Mouse (Mus musculus) myocyte (in vitro differentiated cells): Measurements from ENCODE around the gene Dnajc14.

Experiments
- CEBPB ChIP-seq: IDR thresholded peaks from 2 replicates; pipeline ENCODE4 v1.6.1; 2011; ENCODE audit warnings: mild to moderate bottlenecking, moderate library complexity; ENCODE audit not compliant: poor library complexity, insufficient read depth, severe bottlenecking
- MAX ChIP-seq: IDR thresholded peaks from one replicate; pipeline ENCODE4 v1.6.1; 2011; ENCODE audit warnings: low read depth, mild to moderate bottlenecking, control low read depth
- MYOD1 ChIP-seq, 3 experiments: IDR thresholded peaks; one replicate each; pipeline ENCODE4 v1.6.1; 2011; ENCODE audit warnings: control low read depth in 2 of 3, low read depth in 2 of 3, mild to moderate bottlenecking in 2 of 3, moderate library complexity in 1 of 3; ENCODE audit not compliant: insufficient read length in 2 of 3, control insufficient read depth in 1 of 3
- MYOG ChIP-seq, 3 experiments: IDR thresholded peaks; one replicate each; pipeline ENCODE4 v1.6.1; 2011; ENCODE audit warnings: control low read depth in 2 of 3, low read depth in 2 of 3, mild to moderate bottlenecking in 2 of 3; ENCODE audit not compliant: insufficient read length in 2 of 3, control insufficient read depth in 1 of 3, insufficient read depth in 1 of 3
- POLR2A ChIP-seq: IDR thresholded peaks from one replicate; pipeline ENCODE4 v1.6.1; 2011; ENCODE audit warnings: low read depth, mild to moderate bottlenecking, control low read depth, moderate library complexity; ENCODE audit not compliant: insufficient read length
- POLR2AphosphoS2 ChIP-seq: IDR thresholded peaks from one replicate; pipeline ENCODE4 v1.6.1; 2011; ENCODE audit warnings: low read depth, control low read depth; ENCODE audit not compliant: insufficient read length
- REST ChIP-seq: IDR thresholded peaks from one replicate; pipeline ENCODE4 v1.6.1; 2011; ENCODE audit warnings: mild to moderate bottlenecking, control low read depth, moderate library complexity; ENCODE audit not compliant: insufficient read depth, insufficient read length
- TCF12 ChIP-seq: IDR thresholded peaks from one replicate; pipeline ENCODE4 v1.6.1; 2011; ENCODE audit warnings: mild to moderate bottlenecking, control low read depth; ENCODE audit not compliant: poor library complexity, insufficient read depth, severe bottlenecking
- USF1 ChIP-seq: IDR thresholded peaks from one replicate; pipeline ENCODE4 v1.6.1; 2011; ENCODE audit warnings: low read depth, mild to moderate bottlenecking, control low read depth, moderate library complexity

- TF ChIP-seq POLR2A (no peak), TCF12 (no peak), MYOG (IDR thresholded peaks at IDR 0.05; ENCODE audit: control insufficient read depth in 1 of 3, insufficient read depth in 1 of 3, insufficient read length in 2 of 3, low read depth in 2 of 3) (no peak), MAX (no peak), USF1 (no peak), CEBPB (no peak), POLR2AphosphoS2 (no peak), REST (no peak), MYOD1 (IDR thresholded peaks at IDR 0.05; ENCODE audit: control insufficient read depth in 1 of 3, insufficient read length in 2 of 3, low read depth in 2 of 3) (no peak)
These were observed 62.2 kb downstream of the Dnajc14 start for GRCm38 (mm10) chr10:128866042-128866441.
